Mouse (Mus musculus): ENCODE measurements around the gene Pls1. TPM values are rescaled to one million over a fixed set of nuclear protein-coding genes. Genes with fewer than 3 reads are reported as not detected.

Pls1 gene
- polyA plus RNA-seq, 2 experiments from 2014 or later = 0.42 to 2.1 TPM

Other genes with a start within 250 kb of the Pls1 start
- gene Pcolce2, start 207.7 kb downstream of the Pls1 start, polyA plus RNA-seq (2017; shearing (Covaris generic)) = under 1 TPM in 1 of 2 experiments, not detected in 1; 0.32 TPM
- gene Trpc1, start 94.9 kb downstream of the Pls1 start, polyA plus RNA-seq (2017; shearing (Covaris generic)) = under 1 TPM; 0.36 to 0.76 TPM
- 10 to 100 TPM; 24.4 to 25.2 TPM for gene Atr, start 12.3 kb upstream of the Pls1 start, polyA plus RNA-seq (2017; shearing (Covaris generic))
- 10 to 100 TPM; 52.8 to 55.2 TPM for gene Xrn1, start 109.4 kb upstream of the Pls1 start, polyA plus RNA-seq (2017; shearing (Covaris generic))